21 mouse cellular contexts compared by ENCODE assay signal in the genomic region with DNA sequence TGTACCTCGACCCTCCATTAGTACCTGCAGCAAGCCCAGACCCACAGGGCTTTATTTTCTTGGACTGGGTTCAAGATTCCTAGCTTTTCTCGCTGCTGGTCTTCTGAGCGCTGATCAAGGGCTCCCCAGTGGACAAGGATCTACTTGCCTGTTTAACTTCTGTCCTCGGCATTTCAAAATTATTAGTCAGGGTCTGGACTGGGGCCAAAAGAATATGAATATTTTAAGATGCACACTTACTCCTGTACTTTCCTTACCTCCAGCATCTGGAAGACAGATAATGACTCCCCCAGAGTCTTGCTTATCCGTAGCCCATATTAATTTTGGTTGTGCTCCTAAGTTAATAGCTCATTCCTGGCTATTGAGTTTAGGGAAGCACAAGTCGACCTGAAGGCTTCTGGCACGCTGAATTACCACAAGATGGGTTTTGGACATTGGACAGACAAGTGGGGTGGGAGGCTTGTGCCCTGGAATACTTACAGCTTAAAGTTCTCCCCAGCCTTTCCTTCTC.
DNase-seq lines count a peak whose midpoint lies in the region; ATAC-seq and TF ChIP-seq lines count a peak whose summit lies in the region.
"Had no signal": no experiment of that assay in that cellular context is flagged by ENCODE, and none has a peak within 500 bp of the region (broad histone marks: within the 10 kb centered on the region; RNA-seq: fewer than 3 reads in every experiment).

No protein-coding gene starts in this region.

- ATAC-seq in embryonic facial prominence, embryonic 14.5 days (ENCODE audit: low read depth) = peak; percentile 18; the same call in 1 of the 2 replicates
- ATAC-seq in midbrain, embryonic 15.5 days (replicated peaks) = peak; percentile 39; the same call in 1 of the 2 replicates
- ATAC-seq: activated CD4-positive, CD25-positive, alpha-beta regulatory T cell, adult 4 months; forebrain, embryonic 13.5 days; forebrain, embryonic 15.5 days; forebrain, postnatal 0 days; Patski had no signal

- TF ChIP-seq CTCF in brain, embryonic 14.5 days (IDR thresholded peaks at IDR 0.05; ENCODE audit: borderline replicate concordance, extremely low read depth, insufficient read depth, insufficient read length) = no peak

- H3K4me2 ChIP-seq in embryonic facial prominence, embryonic 14.5 days (ENCODE audit: low read depth, low read length) = no peak overlapping the region
- no peak overlapping the region for H3K4me2 ChIP-seq in midbrain, embryonic 15.5 days
- H3K4me2 ChIP-seq: embryonic facial prominence, embryonic 13.5 days; forebrain, embryonic 13.5 days; forebrain, embryonic 15.5 days had no signal

- no peak for TF ChIP-seq POLR2A in brain, embryonic 14.5 days (IDR thresholded peaks at IDR 0.05; ENCODE audit: borderline replicate concordance, extremely low read depth, insufficient read depth, insufficient read length, poor library complexity, severe bottlenecking)

- H3K36me3 ChIP-seq in embryonic facial prominence, embryonic 14.5 days (ENCODE audit: control insufficient read depth, insufficient read depth, low read length) = no peaks in the 10 kb centered on the region
- no peaks in the 10 kb centered on the region for H3K36me3 ChIP-seq in embryonic facial prominence, embryonic 10.5 days (replicated peaks)
- no peaks in the 10 kb centered on the region for H3K36me3 ChIP-seq in midbrain, embryonic 15.5 days (replicated peaks)
- H3K36me3 ChIP-seq in midbrain, embryonic 10.5 days = no peaks in the 10 kb centered on the region
- H3K36me3 ChIP-seq: embryonic facial prominence, embryonic 13.5 days; forebrain, embryonic 15.5 days had no signal

- H3K4me3 ChIP-seq in embryonic facial prominence, embryonic 14.5 days (ENCODE audit: low read depth, low read length) = no peak overlapping the region
- no peak overlapping the region for H3K4me3 ChIP-seq in embryonic facial prominence, embryonic 10.5 days
- no peak overlapping the region for H3K4me3 ChIP-seq in midbrain, embryonic 15.5 days
- H3K4me3 ChIP-seq in midbrain, embryonic 10.5 days = no peak overlapping the region
- H3K4me3 ChIP-seq: embryonic facial prominence, embryonic 13.5 days; forebrain, embryonic 13.5 days; forebrain, embryonic 15.5 days had no signal

- H3K27ac ChIP-seq in embryonic facial prominence, embryonic 14.5 days (replicated peaks; ENCODE audit: low read depth, low read length) = no peak overlapping the region
- H3K27ac ChIP-seq in embryonic facial prominence, embryonic 10.5 days (replicated peaks) = no peak overlapping the region
- H3K27ac ChIP-seq in midbrain, embryonic 15.5 days = no peak overlapping the region
- no peak overlapping the region for H3K27ac ChIP-seq in midbrain, embryonic 10.5 days (replicated peaks)
- H3K27ac ChIP-seq: embryonic facial prominence, embryonic 13.5 days; forebrain, embryonic 13.5 days; forebrain, embryonic 15.5 days had no signal

- no peak overlapping the region for H3K9ac ChIP-seq in embryonic facial prominence, embryonic 14.5 days (ENCODE audit: low read depth, low read length)
- H3K9ac ChIP-seq in midbrain, embryonic 15.5 days = no peak overlapping the region
- H3K9ac ChIP-seq: embryonic facial prominence, embryonic 13.5 days; forebrain, embryonic 13.5 days; forebrain, embryonic 15.5 days; forebrain, postnatal 0 days had no signal

- peak; percentile 57 for DNase-seq in embryonic facial prominence, embryonic 14.5 days (ENCODE audit: low spot score)
- no peak for DNase-seq in embryonic facial prominence, embryonic 10.5 days (ENCODE audit: low spot score)
- DNase-seq in midbrain, embryonic 10.5 days (ENCODE audit: low spot score) = no peak
- peak; percentile 4 for DNase-seq in brain, embryonic 14.5 days (ENCODE audit: low read depth)
- no peak for DNase-seq in adrenal gland, adult (ENCODE audit: inconsistent age in 2 of 2, low spot score in 1 of 2)
- no peak for DNase-seq in retina, postnatal 1 day
- DNase-seq: adrenal gland, adult 2 months; adrenal gland, postnatal 10 days; adrenal gland, postnatal 25 days; cerebellum, adult 11-12 months; cerebellum, adult 2 months; cerebellum, adult 9-10 months; cerebellum, postnatal 10 days; cerebellum, postnatal 25 days; forebrain, postnatal 0 days had no signal

- 58% methylated on average over 7 of the region's 7 CpGs for WGBS in embryonic facial prominence, embryonic 14.5 days
- 87% methylated on average over 7 of the region's 7 CpGs for WGBS in embryonic facial prominence, embryonic 10.5 days
- WGBS in midbrain, embryonic 15.5 days = 77% methylated on average over 7 of the region's 7 CpGs
- WGBS in midbrain, embryonic 10.5 days = 84% methylated on average over 7 of the region's 7 CpGs

- H3K27me3 ChIP-seq in embryonic facial prominence, embryonic 14.5 days (replicated peaks; ENCODE audit: control insufficient read depth, insufficient read depth, low read length) = no peaks in the 10 kb centered on the region
- no peaks in the 10 kb centered on the region for H3K27me3 ChIP-seq in embryonic facial prominence, embryonic 10.5 days (replicated peaks; ENCODE audit: low read depth, poor library complexity, severe bottlenecking)
- H3K27me3 ChIP-seq in midbrain, embryonic 15.5 days (replicated peaks) = no peaks in the 10 kb centered on the region
- no peaks in the 10 kb centered on the region for H3K27me3 ChIP-seq in midbrain, embryonic 10.5 days (ENCODE audit: low read depth, poor library complexity, severe bottlenecking)
- H3K27me3 ChIP-seq: embryonic facial prominence, embryonic 13.5 days; forebrain, embryonic 13.5 days; forebrain, embryonic 15.5 days had no signal

- no peaks in the 10 kb centered on the region for H3K9me3 ChIP-seq in embryonic facial prominence, embryonic 14.5 days (ENCODE audit: control insufficient read depth, low read length)
- no peaks in the 10 kb centered on the region for H3K9me3 ChIP-seq in embryonic facial prominence, embryonic 10.5 days
- no peaks in the 10 kb centered on the region for H3K9me3 ChIP-seq in midbrain, embryonic 15.5 days
- H3K9me3 ChIP-seq in midbrain, embryonic 10.5 days (replicated peaks) = no peaks in the 10 kb centered on the region
- H3K9me3 ChIP-seq: embryonic facial prominence, embryonic 13.5 days; forebrain, embryonic 13.5 days; forebrain, embryonic 15.5 days had no signal

- H3K4me1 ChIP-seq in embryonic facial prominence, embryonic 14.5 days (ENCODE audit: control insufficient read depth, insufficient read depth, low read length) = no peaks in the 10 kb centered on the region
- H3K4me1 ChIP-seq in embryonic facial prominence, embryonic 10.5 days = no peaks in the 10 kb centered on the region
- H3K4me1 ChIP-seq in midbrain, embryonic 15.5 days = no peaks in the 10 kb centered on the region
- no peaks in the 10 kb centered on the region for H3K4me1 ChIP-seq in midbrain, embryonic 10.5 days
- H3K4me1 ChIP-seq: embryonic facial prominence, embryonic 13.5 days; forebrain, embryonic 13.5 days; forebrain, embryonic 15.5 days had no signal

Comparison
In these comparisons a context has a peak if more than half of its experiments do, and no peak if none do; other contexts are left out.
1. DNase-seq: peak in embryonic facial prominence, embryonic 14.5 days (single experiment) and brain, embryonic 14.5 days (single experiment); none in embryonic facial prominence, embryonic 10.5 days (single experiment), midbrain, embryonic 10.5 days (single experiment), adrenal gland, adult (0 of 2) and retina, postnatal 1 day (single experiment).